Comparison of ENCODE assay signal across 9 mouse cellular contexts in genomic region chr4:133552768-133553447, GRCm38 (mm10). TPM values are rescaled to one million over a fixed set of nuclear protein-coding genes. Genes with fewer than 3 reads are reported as not detected.
A peak's percentile ranks its signal among the peaks of the same experiment; 100 is the strongest.
DNase-seq lines count a peak whose midpoint lies in the region; ATAC-seq and TF ChIP-seq lines count a peak whose summit lies in the region.
"Had no signal": no experiment of that assay in that cellular context is flagged by ENCODE, and none has a peak within 500 bp of the region (broad histone marks: within the 10 kb centered on the region; RNA-seq: fewer than 3 reads in every experiment).

Nr0b2 (plus strand) TSS chr4:133553376.

- no peaks in the 10 kb centered on the region for H3K27me3 ChIP-seq in intestine, embryonic 15.5 days (replicated peaks)
- H3K27me3 ChIP-seq in stomach, postnatal 0 days (ENCODE audit: control insufficient read depth, insufficient read depth, low read length) = no peaks in the 10 kb centered on the region
- no peaks in the 10 kb centered on the region for H3K27me3 ChIP-seq in forebrain, embryonic 16.5 days (replicated peaks; ENCODE audit: control insufficient read depth, insufficient read depth, low read length)

- no peak for TF ChIP-seq CTCF in stomach, postnatal 0 days (IDR thresholded peaks at IDR 0.05; ENCODE audit: low read depth)

- H3K27ac ChIP-seq in intestine, embryonic 15.5 days = peak within 1 kb of the TSS; percentile 73
- H3K27ac ChIP-seq in stomach, postnatal 0 days (replicated peaks) = peak within 1 kb of the TSS; percentile 71
- no peak within 1 kb of the TSS for H3K27ac ChIP-seq in forebrain, embryonic 16.5 days (ENCODE audit: low read length)

- H3K4me3 ChIP-seq in intestine, embryonic 15.5 days (replicated peaks) = peak within 1 kb of the TSS; percentile 6; the same call in 1 of the 2 replicates
- H3K4me3 ChIP-seq in stomach, postnatal 0 days (ENCODE audit: low read depth, low read length) = no peak within 1 kb of the TSS
- no peak within 1 kb of the TSS for H3K4me3 ChIP-seq in forebrain, embryonic 16.5 days (replicated peaks; ENCODE audit: low read length)

- no peaks in the 10 kb centered on the region; the same call in 1 of the 2 replicates for H3K4me1 ChIP-seq in intestine, embryonic 15.5 days (replicated peaks)
- no peaks in the 10 kb centered on the region for H3K4me1 ChIP-seq in stomach, postnatal 0 days (replicated peaks; ENCODE audit: control insufficient read depth, insufficient read depth)
- no peaks in the 10 kb centered on the region for H3K4me1 ChIP-seq in forebrain, embryonic 16.5 days (replicated peaks; ENCODE audit: control insufficient read depth, insufficient read depth, low read length)

- no peak for TF ChIP-seq EP300 in stomach, postnatal 0 days (optimal IDR thresholded peaks at IDR 0.05)

- peak within 1 kb of the TSS; percentile 49 for H3K4me2 ChIP-seq in intestine, embryonic 15.5 days (replicated peaks)
- H3K4me2 ChIP-seq in stomach, postnatal 0 days (replicated peaks; ENCODE audit: low read depth) = peak within 1 kb of the TSS; percentile 32
- H3K4me2 ChIP-seq in forebrain, embryonic 16.5 days (ENCODE audit: low read length) = no peak within 1 kb of the TSS

- H3K9me3 ChIP-seq in intestine, embryonic 15.5 days = no peaks in the 10 kb centered on the region
- no peaks in the 10 kb centered on the region for H3K9me3 ChIP-seq in stomach, postnatal 0 days (ENCODE audit: control insufficient read depth, low read length)
- H3K9me3 ChIP-seq in forebrain, embryonic 16.5 days (ENCODE audit: control insufficient read depth, low read length) = no peaks in the 10 kb centered on the region

- 52% methylated on average over 10 of the region's 10 CpGs for WGBS in intestine, embryonic 15.5 days
- whole genome bisulfite sequencing in stomach, postnatal 0 days = 40% methylated on average over 10 of the region's 10 CpGs
- 74% methylated on average over 10 of the region's 10 CpGs for WGBS in forebrain, embryonic 16.5 days

- no peaks in the 10 kb centered on the region for H3K36me3 ChIP-seq in intestine, embryonic 15.5 days
- no peaks in the 10 kb centered on the region for H3K36me3 ChIP-seq in stomach, postnatal 0 days (ENCODE audit: control insufficient read depth, insufficient read depth, low read length)
- H3K36me3 ChIP-seq in forebrain, embryonic 16.5 days (ENCODE audit: control insufficient read depth, insufficient read depth) = no peaks in the 10 kb centered on the region

- DNase-seq in ovary, adult 18-20 months (ENCODE audit: low spot score) = peak; percentile 75
- no peak for DNase-seq in ovary, postnatal 14 days (ENCODE audit: low spot score)
- DNase-seq in stomach, postnatal 0 days (ENCODE audit: low spot score) = peak; percentile 70
- no peak for DNase-seq in T-cell, adult 2 months (ENCODE audit: low spot score)
- DNase-seq in retina, embryonic 14.5 days (ENCODE audit: low spot score) = no peak

- ATAC-seq in common myeloid progenitor, adult 5-6 weeks (replicated peaks; ENCODE audit: low read depth, poor library complexity, severe bottlenecking) = peak; percentile 72
- ATAC-seq in intestine, embryonic 15.5 days = peak; percentile 92
- ATAC-seq in stomach, postnatal 0 days (ENCODE audit: low FRiP score, low TSS enrichment) = peak; percentile 70
- ATAC-seq in forebrain, embryonic 16.5 days = no peak

- peak within 1 kb of the TSS; percentile 1; the same call in 1 of the 2 replicates for H3K9ac ChIP-seq in intestine, embryonic 15.5 days
- no peak within 1 kb of the TSS for H3K9ac ChIP-seq in stomach, postnatal 0 days (ENCODE audit: low read length)
- H3K9ac ChIP-seq in forebrain, embryonic 16.5 days (replicated peaks; ENCODE audit: low read depth, low read length) = no peak within 1 kb of the TSS

RNA-seq across cellular contexts. Expression of gene Nr0b2, which starts in this region (rescaled TPM):
- total RNA-seq in common myeloid progenitor, adult 5-6 weeks (2017) = 1.4 TPM in 1 of 2 replicates, not detected in the other
- 7.5 and 8.1 TPM in 2 replicates for polyA plus RNA-seq in intestine, embryonic 15.5 days (2015; fragmentation: Nextera tagmentation; extraction: Ambion mirVana)
- 4.7 and 5.2 TPM in 2 replicates for polyA plus RNA-seq in stomach, postnatal 0 days (2015; fragmentation: Nextera tagmentation; extraction: Ambion mirVana)
- polyA plus RNA-seq in forebrain, embryonic 16.5 days (2015; fragmentation: Nextera tagmentation; extraction: Ambion mirVana) = not detected in 2 replicates
- polyA plus RNA-seq: embryonic facial prominence, embryonic 14.5 days had no signal

Comparison
In these comparisons a context has a peak if more than half of its experiments do, and no peak if none do; other contexts are left out.
1. DNase-seq: peak in ovary, adult 18-20 months (single experiment) and stomach, postnatal 0 days (single experiment); none in ovary, postnatal 14 days (single experiment), T-cell, adult 2 months (single experiment) and retina, embryonic 14.5 days (single experiment).